Mouse (Mus musculus) megakaryocyte, embryonic 14.5 days (primary cell): ENCODE data around the gene Kif12.

Experiments
- FLI1 ChIP-seq: IDR thresholded peaks from 2 replicates; pipeline ENCODE4 v1.6.1; 2012; ENCODE audit warnings: low read length, inconsistent platforms, mixed read lengths
- GATA1 ChIP-seq: IDR thresholded peaks from 3 replicates; pipeline ENCODE4 v1.6.1; 2012; ENCODE audit warnings: mixed read lengths, low read length, inconsistent platforms, borderline replicate concordance

GRCm38 (mm10) chr4:63166323-63166722, 5.6 kb downstream of the Kif12 start:
- TF ChIP-seq GATA1 (no peak), FLI1 (no peak)
